Mouse (Mus musculus) B cell, adult 67 days (primary cell): ENCODE measurements around the gene Gal3st4. TPM values are rescaled to one million over a fixed set of nuclear protein-coding genes. Genes with fewer than 3 reads are reported as not detected.

Source experiments
- total RNA-seq, 2 experiments: library from RNA; stranded (reverse); gene quantifications; 4 replicates each; pipeline ENCODE4 v1.2.4; 2023

Gene Gal3st4
- not detected for total RNA-seq

GRCm38 (mm10) chr5:138272409-138272923 lies at the start of gene Gal3st4:
Gene Gal3st4, minus strand, starts transcription at chr5:138272840.

GRCm38 (mm10) chr5:138279585-138280424 lies 7.2 kb upstream of the Gal3st4 start, which contains the start of the genes Gm43720, Gpc2 and Stag3:
Gene Gm43720, minus strand, starts transcription at chr5:138279958.
Gene Gpc2, minus strand, starts transcription at chr5:138280005.
Gene Stag3, plus strand, starts transcription at chr5:138280240.

GRCm38 (mm10) chr5:138263260-138264206 lies 9.1 kb downstream of the Gal3st4 start, which contains the start of gene BC037034:
Gene BC037034, minus strand, starts transcription at chr5:138264033.

GRCm38 (mm10) chr5:138255353-138256093 lies 17.1 kb downstream of the Gal3st4 start, which contains the start of gene Lamtor4:
Gene Lamtor4, plus strand, starts transcription at chr5:138255482.

GRCm38 (mm10) chr5:138225700-138226099 lies 46.9 kb downstream of the Gal3st4 start, which contains the start of gene Nxpe5:
Gene Nxpe5, plus strand, starts transcription at chr5:138225898.

Other genes with a start within 250 kb of the Gal3st4 start
- not detected for gene Smok3c, start 219.6 kb downstream of the Gal3st4 start, total RNA-seq
- gene Zkscan1, start 187.8 kb downstream of the Gal3st4 start, total RNA-seq, result 10 to 100 TPM; 16.3 to 21.6 TPM
- gene Zscan21, start 155.9 kb downstream of the Gal3st4 start, total RNA-seq, result 10 to 100 TPM; 10.1 to 14.2 TPM
- gene Zfp113, start 117.1 kb downstream of the Gal3st4 start, total RNA-seq, result 10 to 100 TPM in 1 of 2 experiments, 1 to 10 TPM in 1; 9.9 to 13.8 TPM
- gene Cops6, start 111.8 kb downstream of the Gal3st4 start, total RNA-seq, result 10 to 100 TPM; 51.4 to 60.2 TPM
- 10 to 100 TPM; 34.1 to 40.9 TPM for gene Ap4m1, start 100.8 kb downstream of the Gal3st4 start, total RNA-seq
- 10 to 100 TPM; 56.1 to 60.8 TPM for gene Mcm7, start 100.4 kb downstream of the Gal3st4 start, total RNA-seq
- 10 to 100 TPM; 34.8 to 37.7 TPM for gene Taf6, start 85.4 kb downstream of the Gal3st4 start, total RNA-seq
- gene Cnpy4, start 85.4 kb downstream of the Gal3st4 start, total RNA-seq, result 10 to 100 TPM; 15.8 to 21.7 TPM
- gene Mblac1, start 78.5 kb downstream of the Gal3st4 start, total RNA-seq, result 1 to 10 TPM; 1.6 to 2.4 TPM
- under 1 TPM in 1 of 2 experiments, not detected in 1; 0.23 TPM for gene Nxpe5, start 46.9 kb downstream of the Gal3st4 start, total RNA-seq
- 10 to 100 TPM; 41.9 to 45.1 TPM for gene Lamtor4, start 17.4 kb downstream of the Gal3st4 start, total RNA-seq
- gene BC037034, start 8.8 kb downstream of the Gal3st4 start, total RNA-seq, result 10 to 100 TPM; 64.9 to 65.9 TPM
- not detected for gene Gm43720, start 7.1 kb upstream of the Gal3st4 start, total RNA-seq
- gene Gpc2, start 7.2 kb upstream of the Gal3st4 start, total RNA-seq, result 1 to 10 TPM; 2.9 to 4.0 TPM
- gene Stag3, start 7.4 kb upstream of the Gal3st4 start, total RNA-seq, result not detected
- 1 to 10 TPM in 1 of 2 experiments, not detected in 1; 1.0 TPM for gene Pvrig, start 69.1 kb upstream of the Gal3st4 start, total RNA-seq
- gene Zfp157, start 168.6 kb upstream of the Gal3st4 start, total RNA-seq, result 10 to 100 TPM; 22.5 to 25.2 TPM